ENCODE assay signal across 27 mouse cellular contexts in the genomic region with DNA sequence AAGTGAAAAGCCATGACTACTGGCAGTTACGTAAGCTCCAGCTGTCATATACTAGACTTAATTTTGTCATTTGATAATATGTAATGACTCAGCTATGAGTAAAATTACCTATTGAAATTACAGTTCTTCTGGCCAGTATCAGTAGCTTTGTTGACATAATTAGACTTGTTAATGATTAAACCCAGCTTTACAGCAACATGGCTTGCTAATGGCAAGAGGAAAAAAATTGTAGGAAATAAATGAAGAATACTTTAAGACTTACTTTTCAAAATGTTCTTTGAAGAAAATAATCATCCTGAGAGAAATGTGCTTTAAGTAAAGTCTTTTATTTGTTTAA. TPM values are rescaled to one million over a fixed set of nuclear protein-coding genes. Genes with fewer than 3 reads are reported as not detected.
"Had no signal": no experiment of that assay in that cellular context is flagged by ENCODE, and none has a peak within 500 bp of the region (broad histone marks: within the 10 kb centered on the region; RNA-seq: fewer than 3 reads in every experiment).

No protein-coding gene starts in this region.

- H3K4me3 ChIP-seq: lung, embryonic 15.5 days; megakaryocyte, embryonic 14.5 days; midbrain, embryonic 13.5 days; midbrain, embryonic 15.5 days; neural tube, embryonic 12.5 days had no signal

- H3K4me2 ChIP-seq: lung, embryonic 15.5 days; midbrain, embryonic 11.5 days; midbrain, embryonic 13.5 days; midbrain, embryonic 15.5 days; neural tube, embryonic 12.5 days had no signal

- H3K9ac ChIP-seq: liver, postnatal 0 days; lung, embryonic 15.5 days; midbrain, embryonic 13.5 days; midbrain, embryonic 15.5 days; neural tube, embryonic 12.5 days had no signal

- DNase-seq: liver, postnatal 0 days; lung, adult 2 months; retina, postnatal 1 day; right cerebral cortex, adult 18-20 months; right cerebral cortex, postnatal 25 days; right cerebral cortex, postnatal 4 days; spleen, adult 18-20 months; thymus, adult 2 months; thymus, postnatal 25 days; thymus, postnatal 4 days had no signal

- H3K27ac ChIP-seq: lung, embryonic 15.5 days; midbrain, embryonic 13.5 days; midbrain, embryonic 15.5 days; neural tube, embryonic 12.5 days had no signal

- H3K9me3 ChIP-seq: lung, embryonic 15.5 days; megakaryocyte, embryonic 14.5 days; midbrain, embryonic 13.5 days; midbrain, embryonic 15.5 days; neural tube, embryonic 12.5 days had no signal

- H3K4me1 ChIP-seq: lung, embryonic 15.5 days; midbrain, embryonic 13.5 days; midbrain, embryonic 15.5 days; neural tube, embryonic 12.5 days had no signal

- H3K36me3 ChIP-seq: lung, embryonic 15.5 days; midbrain, embryonic 13.5 days; midbrain, embryonic 15.5 days; neural tube, embryonic 12.5 days had no signal

- H3K27me3 ChIP-seq: lung, embryonic 15.5 days; midbrain, embryonic 13.5 days; midbrain, embryonic 15.5 days; neural tube, embryonic 12.5 days had no signal

- ATAC-seq: liver, postnatal 0 days; lung, postnatal 0 days; midbrain, embryonic 13.5 days; midbrain, embryonic 15.5 days had no signal

RNA-seq across cellular contexts. Expression of a gene that starts 4.6 kb away (rescaled TPM):
- total RNA-seq: megakaryocyte progenitor cell, adult 5-6 weeks; monocyte, adult 5-6 weeks; neutrophil, adult 5-6 weeks had no signal
- polyA plus RNA-seq: midbrain, embryonic 11.5 days; neural tube, embryonic 12.5 days had no signal

RNA-seq across cellular contexts. Expression of a gene that starts 14.0 kb away (rescaled TPM):
- total RNA-seq: megakaryocyte progenitor cell, adult 5-6 weeks; midbrain, postnatal 0 days; monocyte, adult 5-6 weeks; neutrophil, adult 5-6 weeks had no signal
- polyA plus RNA-seq: macrophage; midbrain, embryonic 13.5 days; midbrain, embryonic 15.5 days; neural tube, embryonic 12.5 days; neural tube, embryonic 14.5 days; small intestine, adult 2 months had no signal

RNA-seq across cellular contexts. Expression of a gene that starts 18.6 kb away (rescaled TPM):
- total RNA-seq: megakaryocyte progenitor cell, adult 5-6 weeks; midbrain, postnatal 0 days; monocyte, adult 5-6 weeks; neutrophil, adult 5-6 weeks had no signal
- polyA plus RNA-seq: macrophage; testis, adult 2 months had no signal

RNA-seq across cellular contexts. Expression of a gene that starts 32.3 kb away (rescaled TPM):
- total RNA-seq: megakaryocyte progenitor cell, adult 5-6 weeks; midbrain, postnatal 0 days; monocyte, adult 5-6 weeks; neutrophil, adult 5-6 weeks had no signal
- polyA plus RNA-seq: liver, postnatal 0 days; lung, adult 2 months; lung, embryonic 15.5 days; lung, postnatal 0 days; macrophage; midbrain, embryonic 11.5 days; midbrain, embryonic 13.5 days; midbrain, embryonic 15.5 days; midbrain, postnatal 0 days; neural tube, embryonic 12.5 days; neural tube, embryonic 14.5 days; small intestine, adult 2 months; stomach, embryonic 14.5 days; testis, adult 2 months; thymus, adult 2 months; urinary bladder, adult 2 months had no signal
